Mouse (Mus musculus) stomach, embryonic 14.5 days (tissue): ENCODE data around the gene Galk1. TPM values are rescaled to one million over a fixed set of nuclear protein-coding genes. Genes with fewer than 3 reads are reported as not detected.

Source experiments
- ATAC-seq: fragments of 200-750 bp; cut with Nextera tagmentation; 2 replicates; pipeline ENCODE4 v1.8.0; 2017; ENCODE audit warnings: low read depth, moderate TSS enrichment; ENCODE audit not compliant: insufficient number of reproducible peaks, insufficient read depth, low FRiP score
- H3K27ac ChIP-seq: fragments of 300-500 bp; sonication (generic); 2 replicates; pipeline ENCODE4 v1.5.1; 2014; ENCODE audit warnings: mild to moderate bottlenecking, low read length, moderate library complexity, mixed read lengths
- H3K27me3 ChIP-seq: fragments of 300-500 bp; sonication (generic); 2 replicates; pipeline ENCODE4 v1.6.1; 2014; ENCODE audit warnings: low read length, control low read depth, mixed read lengths; ENCODE audit not compliant: control insufficient read depth, insufficient read depth
- H3K36me3 ChIP-seq: fragments of 300-500 bp; sonication (generic); 2 replicates; pipeline ENCODE4 v1.6.1; 2014; ENCODE audit warnings: mild to moderate bottlenecking, control low read depth, low read length, moderate library complexity, mixed read lengths; ENCODE audit not compliant: control insufficient read depth, insufficient read depth
- H3K4me1 ChIP-seq: fragments of 300-500 bp; sonication (generic); 2 replicates; pipeline ENCODE4 v1.6.1; 2014; ENCODE audit warnings: low read length, control low read depth, mixed read lengths; ENCODE audit not compliant: control insufficient read depth, insufficient read depth
- H3K4me2 ChIP-seq: fragments of 300-500 bp; sonication (generic); replicated peaks from 2 replicates; pipeline ENCODE4 v1.6.1; 2014; ENCODE audit warnings: low read depth, low read length, control low read depth
- H3K4me3 ChIP-seq: fragments of 300-500 bp; sonication (generic); 2 replicates; pipeline ENCODE4 v1.5.1; 2014; ENCODE audit warnings: low read depth, low read length, control low read depth
- H3K9ac ChIP-seq: fragments of 300-500 bp; sonication (generic); replicated peaks from 2 replicates; pipeline ENCODE4 v1.6.1; 2014; ENCODE audit warnings: low read depth, mild to moderate bottlenecking, control low read depth, low read length, moderate library complexity, mixed read lengths
- H3K9me3 ChIP-seq: fragments of 300-500 bp; sonication (generic); 2 replicates; pipeline ENCODE4 v1.6.1; 2016; ENCODE audit warnings: low read depth, low read length, control low read depth; ENCODE audit not compliant: control insufficient read depth
- WGBS: fragments of 180-500 bp; shearing (Covaris S2); extraction: QIAGEN DNeasy Blood & Tissue Kit; methylation state at CpG from one replicate; pipeline ENCODE4 v1.1.7; 2014; 5-methylcytosine and 5-hydroxymethylcytosine counted together
- polyA plus RNA-seq: library from polyadenylated mRNA; unstranded; fragments of >200 nt; fragmentation: Nextera tagmentation; extraction: Ambion mirVana; gene quantifications from 2 replicates; pipeline ENCODE4 v1.2.1, GENCODE M21; 2014

Gene Galk1
- polyA plus RNA-seq, 1 experiment from 2014 or later, result 164 TPM

DNA sequence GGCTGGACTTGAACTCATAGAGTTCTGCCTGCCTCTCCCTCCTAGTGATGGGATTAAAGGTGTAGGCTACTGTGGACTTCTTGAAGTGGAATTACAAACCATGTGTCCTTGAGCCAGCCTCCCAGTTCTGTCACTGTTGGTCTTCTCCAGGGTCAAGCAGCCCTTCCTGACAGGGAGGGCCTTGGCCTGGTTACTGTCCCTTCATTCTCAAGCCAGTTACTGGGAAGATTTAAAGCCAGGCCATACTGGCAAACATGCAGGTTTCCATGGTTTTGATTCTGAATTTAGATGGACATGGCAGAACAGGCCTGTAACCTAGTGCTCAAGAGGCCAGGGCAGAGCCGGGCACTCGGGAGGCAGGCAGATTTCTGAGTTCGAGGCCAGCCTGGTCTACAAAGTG lies 17.3 kb downstream of the Galk1 start:
- Histone ChIP-seq H3K4me2 (no peak overlapping the region), H3K27ac (no peak overlapping the region), H3K4me3 (no peak overlapping the region), H3K27me3 (no peaks in the 10 kb centered on the region), H3K36me3 (no peaks in the 10 kb centered on the region), H3K9ac (no peak overlapping the region), H3K4me1 (no peaks in the 10 kb centered on the region), H3K9me3 (no peaks in the 10 kb centered on the region)
- WGBS, result 89% methylated on average over 3 of the region's 3 CpGs
- ATAC-seq, result no peak

DNA sequence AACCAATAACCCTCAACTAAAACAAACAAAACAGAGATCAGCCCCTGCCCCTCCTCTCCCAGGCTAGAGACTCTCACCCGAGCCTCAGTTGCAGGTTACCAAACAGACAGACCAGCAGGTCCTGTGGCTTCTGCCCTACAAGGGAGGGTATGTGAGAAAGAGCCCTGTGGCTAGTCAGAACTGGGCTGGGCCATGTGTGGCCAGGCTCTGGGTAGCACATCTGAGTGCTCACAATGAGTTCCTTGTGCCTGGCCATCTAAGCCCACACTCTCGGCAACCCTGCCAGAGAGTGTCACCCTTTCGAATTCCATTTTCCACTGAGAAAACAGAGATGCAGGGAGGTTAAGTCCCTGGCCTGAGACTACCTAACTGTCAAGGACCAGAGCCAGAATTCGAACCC lies 20.4 kb downstream of the Galk1 start:
- no peak overlapping the region for H3K9ac ChIP-seq
- WGBS, result 63% methylated on average over 4 of the region's 4 CpGs

GRCm38 (mm10) chr11:115989686-115990085 lies 22.8 kb downstream of the Galk1 start:
- H3K27ac ChIP-seq, result no peak overlapping the region
- no peaks in the 10 kb centered on the region for H3K9me3 ChIP-seq
- no peaks in the 10 kb centered on the region for H3K27me3 ChIP-seq
- H3K9ac ChIP-seq, result no peak overlapping the region
- H3K4me3 ChIP-seq, result no peak overlapping the region
- H3K36me3 ChIP-seq, result no peaks in the 10 kb centered on the region
- no peaks in the 10 kb centered on the region for H3K4me1 ChIP-seq
- 35% methylated on average over 15 of the region's 15 CpGs for WGBS
- no peak overlapping the region; the same call in 1 of the 2 replicates for H3K4me2 ChIP-seq
- no peak; the same call in 1 of the 2 replicates for ATAC-seq

More for the DNA sequence above, 20.4 kb downstream of the Galk1 start:
- Histone ChIP-seq H3K27me3 (no peaks in the 10 kb centered on the region), H3K27ac (no peak overlapping the region), H3K4me2 (no peak overlapping the region), H3K4me1 (no peaks in the 10 kb centered on the region), H3K9me3 (no peaks in the 10 kb centered on the region), H3K36me3 (no peaks in the 10 kb centered on the region), H3K4me3 (no peak overlapping the region)
- no peak for ATAC-seq

- ATAC-seq, result no peak
- 68% methylated on average over 8 of the region's 8 CpGs for WGBS
- H3K27me3 ChIP-seq, result no peaks in the 10 kb centered on the region
Observed at GRCm38 (mm10) chr11:115983291-115983690, 29.2 kb downstream of the Galk1 start.

GRCm38 (mm10) chr11:115982472-115982871 lies 30.0 kb downstream of the Galk1 start:
- no peaks in the 10 kb centered on the region for H3K9me3 ChIP-seq
- no peak overlapping the region for H3K4me3 ChIP-seq
- no peaks in the 10 kb centered on the region for H3K27me3 ChIP-seq
- no peak for ATAC-seq
- H3K4me2 ChIP-seq, result no peak overlapping the region
- H3K9ac ChIP-seq, result no peak overlapping the region
- no peaks in the 10 kb centered on the region for H3K36me3 ChIP-seq
- no peaks in the 10 kb centered on the region for H3K4me1 ChIP-seq
- no peak overlapping the region for H3K27ac ChIP-seq
- 85% methylated on average over 15 of the region's 15 CpGs for WGBS

More at GRCm38 (mm10) chr11:115983291-115983690, 29.2 kb downstream of the Galk1 start:
- Histone ChIP-seq H3K4me3 (no peak overlapping the region), H3K9ac (no peak overlapping the region), H3K4me2 (no peak overlapping the region), H3K9me3 (no peaks in the 10 kb centered on the region), H3K4me1 (no peaks in the 10 kb centered on the region), H3K36me3 (no peaks in the 10 kb centered on the region), H3K27ac (no peak overlapping the region)

DNA sequence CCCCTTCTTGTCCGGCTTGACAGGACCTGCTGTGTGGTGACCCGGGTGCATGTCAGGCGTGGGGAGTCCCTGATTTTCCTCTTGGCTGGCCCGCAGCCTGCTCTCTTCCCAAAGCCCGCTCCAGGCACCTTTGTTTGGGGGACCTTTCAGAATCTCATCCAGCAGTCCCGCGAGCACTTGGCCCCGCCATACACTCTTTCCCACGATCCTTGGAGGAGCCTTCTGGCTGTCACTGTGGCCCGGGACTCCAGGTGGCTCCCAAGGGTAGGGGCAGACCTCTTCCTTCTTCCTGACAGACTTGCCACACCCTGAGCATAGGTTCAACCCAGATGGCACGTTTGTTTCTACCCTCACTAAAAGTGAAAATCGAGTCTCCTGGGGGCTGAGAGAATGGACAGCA lies 37.0 kb downstream of the Galk1 start:
- H3K27ac ChIP-seq, result no peak overlapping the region
- H3K4me3 ChIP-seq, result peak overlapping the region; percentile 40
- H3K4me1 ChIP-seq, result peaks cover 1% of the 10 kb centered on the region; the same call in 1 of the 2 replicates
- ATAC-seq, result no peak
- no peaks in the 10 kb centered on the region for H3K36me3 ChIP-seq
- no peaks in the 10 kb centered on the region for H3K9me3 ChIP-seq
- H3K27me3 ChIP-seq, result peaks cover 11% of the 10 kb centered on the region; the same call in 1 of the 2 replicates
- H3K9ac ChIP-seq, result peak overlapping the region; percentile 33; the same call in 1 of the 2 replicates
- 34% methylated on average over 12 of the region's 12 CpGs for WGBS
- H3K4me2 ChIP-seq, result peak overlapping the region; percentile 77

DNA sequence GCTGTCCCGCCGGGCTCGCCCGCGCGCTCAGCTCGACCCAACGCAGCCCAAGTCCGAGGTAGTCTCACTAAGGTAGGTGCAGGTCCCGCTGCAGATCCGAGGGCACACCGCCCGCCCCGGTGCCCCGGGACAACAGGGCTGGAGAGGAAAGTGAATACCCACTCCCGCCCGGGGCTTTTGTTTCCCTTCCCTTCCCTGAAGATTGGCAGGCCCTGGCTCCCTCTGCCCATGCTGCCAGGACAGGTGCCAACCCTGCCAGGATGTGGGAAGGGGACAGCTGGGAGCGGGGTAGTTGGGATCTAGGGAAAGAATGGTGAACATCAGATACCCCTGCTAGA lies 37.5 kb downstream of the Galk1 start:
- H3K9ac ChIP-seq, result peak overlapping the region; percentile 33; the same call in 1 of the 2 replicates

GRCm38 (mm10) chr11:115974309-115975082 lies 38.0 kb downstream of the Galk1 start, which contains the start of gene Itgb4:
Itgb4 (plus strand) TSS chr11:115974709.
- H3K27ac ChIP-seq, result no peak within 1 kb of the TSS
- peak; percentile 75 for ATAC-seq
- H3K4me1 ChIP-seq, result peaks cover 5% of the 10 kb centered on the region; the same call in 1 of the 2 replicates
- peak within 1 kb of the TSS; percentile 77 for H3K4me2 ChIP-seq
- peak within 1 kb of the TSS; percentile 40 for H3K4me3 ChIP-seq
- no peaks in the 10 kb centered on the region for H3K36me3 ChIP-seq
- WGBS, result 10% methylated on average over 53 of the region's 58 CpGs
- no peaks in the 10 kb centered on the region for H3K9me3 ChIP-seq
- H3K9ac ChIP-seq, result peak within 1 kb of the TSS; percentile 33; the same call in 1 of the 2 replicates
- peaks cover 11% of the 10 kb centered on the region; the same call in 1 of the 2 replicates for H3K27me3 ChIP-seq

More for the DNA sequence above, 37.5 kb downstream of the Galk1 start:
- Histone ChIP-seq H3K4me1 (peaks cover 5% of the 10 kb centered on the region; the same call in 1 of the 2 replicates), H3K27ac (no peak overlapping the region), H3K4me2 (peak overlapping the region; percentile 77), H3K4me3 (peak overlapping the region; percentile 40), H3K9me3 (no peaks in the 10 kb centered on the region), H3K36me3 (no peaks in the 10 kb centered on the region), H3K27me3 (peaks cover 11% of the 10 kb centered on the region; the same call in 1 of the 2 replicates)
- ATAC-seq, result no peak
- WGBS, result 2% methylated on average over 18 of the region's 18 CpGs
